Mouse (Mus musculus): ENCODE measurements around the gene Mical2.

Mical2 gene

DNA sequence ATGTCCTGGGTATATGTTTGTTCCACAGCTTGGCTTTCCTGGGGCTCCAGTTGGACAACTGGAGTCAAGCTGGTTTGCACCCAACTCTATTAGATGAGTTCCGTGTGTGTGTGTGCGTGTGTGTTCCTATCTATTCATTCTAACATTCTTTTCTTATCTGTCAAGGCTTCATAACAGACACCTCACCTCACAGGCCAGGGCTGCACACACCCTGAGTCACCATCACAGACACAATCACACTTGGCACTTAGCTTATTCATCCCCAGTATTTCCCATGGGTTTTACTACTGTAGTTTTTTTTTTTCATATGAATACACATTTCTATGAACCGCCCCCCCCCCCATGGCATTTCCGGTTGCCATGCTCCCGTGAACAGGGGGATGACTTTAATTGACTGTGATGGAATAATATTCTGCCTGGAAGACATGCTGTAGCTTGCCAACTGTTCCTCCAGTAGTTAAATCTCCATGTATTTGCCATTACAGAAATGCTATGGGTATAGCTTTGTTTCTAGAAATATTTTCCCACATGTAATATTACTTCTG, 230.0 kb downstream of the Mical2 start:
- DNase-seq (ENCODE audit: low spot score): no peak

DNA sequence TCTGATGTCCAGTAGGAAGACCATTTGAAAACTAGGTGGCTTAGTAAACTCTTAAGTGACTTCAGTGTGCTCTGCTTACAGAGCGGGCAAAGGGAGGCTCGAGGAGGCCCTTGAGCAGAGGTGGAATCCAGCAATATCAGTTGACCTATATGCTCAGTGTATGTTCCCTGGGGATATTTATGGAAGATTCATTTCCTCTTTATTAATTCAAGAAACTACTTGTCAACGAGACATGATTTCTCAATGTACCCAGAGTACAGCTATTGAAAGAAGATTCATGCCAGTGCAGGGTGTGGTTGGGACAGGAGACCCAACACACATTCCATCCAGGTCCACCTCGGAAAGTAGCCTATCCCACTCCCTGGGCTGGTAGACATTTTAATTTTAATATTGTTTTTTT, 231.7 kb downstream of the Mical2 start:
- no peak for DNase-seq (ENCODE audit: low spot score)

DNA sequence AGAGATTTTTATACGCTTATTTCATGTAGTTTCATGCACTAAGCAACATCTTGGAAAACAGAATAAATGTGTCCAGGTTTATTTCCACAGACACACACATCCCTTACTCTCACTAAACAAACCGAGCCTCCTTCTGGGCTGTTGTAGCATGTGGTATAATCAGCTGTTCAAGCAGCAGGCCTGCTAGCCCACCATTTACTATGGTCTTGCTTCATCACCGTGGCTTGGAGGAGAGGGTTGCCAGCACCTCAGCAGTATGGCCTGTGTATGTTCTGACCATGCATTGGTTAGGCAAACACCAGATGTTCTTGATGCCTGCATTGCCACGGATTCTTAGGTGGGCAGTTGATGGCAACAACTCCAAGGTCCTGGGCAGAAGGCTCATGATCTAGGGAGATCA, 232.3 kb downstream of the Mical2 start:
- peak; percentile 6 for DNase-seq (ENCODE audit: low spot score)

DNA sequence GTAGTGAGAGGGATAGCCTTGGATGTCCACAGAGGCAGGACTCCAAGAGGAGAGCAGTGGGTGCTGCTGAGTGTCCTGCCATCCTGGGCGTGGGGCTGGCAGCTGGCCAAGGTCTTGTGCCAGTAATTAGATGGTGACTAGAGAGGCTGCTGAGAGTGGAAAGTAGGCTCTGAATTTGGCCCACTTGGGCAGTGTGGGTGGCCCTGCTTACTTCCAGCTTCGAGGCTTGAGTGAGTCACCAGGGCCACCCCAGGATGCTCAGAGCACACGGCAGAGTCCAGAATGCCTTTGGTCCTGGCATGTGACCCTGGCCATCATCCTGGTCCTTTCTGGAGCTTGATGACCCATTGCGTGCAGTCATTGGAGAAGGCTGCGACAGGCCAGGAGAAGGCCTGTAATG, 232.8 kb downstream of the Mical2 start:
- DNase-seq (ENCODE audit: low spot score): no peak

Measured in layer of hippocampus, adult 11-12 months (tissue).